Mouse (Mus musculus) stomach, embryonic 16.5 days (tissue): ENCODE data around the gene Lims1. TPM values are rescaled to one million over a fixed set of nuclear protein-coding genes. Genes with fewer than 3 reads are reported as not detected.
A peak's percentile ranks its signal among the peaks of the same experiment; 100 is the strongest.

ENCODE experiments used
- ATAC-seq: fragments of 200-750 bp; cut with Nextera tagmentation; 2 replicates; pipeline ENCODE4 v1.8.0; 2017; ENCODE audit warnings: moderate number of reproducible peaks, moderate TSS enrichment; ENCODE audit not compliant: insufficient read depth, low FRiP score
- H3K27ac ChIP-seq: fragments of 300-500 bp; sonication (generic); 2 replicates; pipeline ENCODE4 v1.5.1; 2014; ENCODE audit warnings: low read length
- H3K27me3 ChIP-seq: fragments of 300-500 bp; sonication (generic); 2 replicates; pipeline ENCODE4 v1.6.1; 2014; ENCODE audit warnings: low read length, control low read depth, mixed read lengths; ENCODE audit not compliant: control insufficient read depth, insufficient read depth
- H3K36me3 ChIP-seq: fragments of 300-500 bp; sonication (generic); 2 replicates; pipeline ENCODE4 v1.6.1; 2014; ENCODE audit warnings: low read length; ENCODE audit not compliant: control insufficient read depth, insufficient read depth
- H3K4me1 ChIP-seq: fragments of 300-500 bp; sonication (generic); 2 replicates; pipeline ENCODE4 v1.6.1; 2014; ENCODE audit warnings: low read length, control low read depth, mixed read lengths; ENCODE audit not compliant: control insufficient read depth, insufficient read depth
- H3K4me2 ChIP-seq: fragments of 300-500 bp; sonication (generic); 2 replicates; pipeline ENCODE4 v1.6.1; 2014; ENCODE audit warnings: low read depth, low read length, mixed read lengths
- H3K4me3 ChIP-seq: fragments of 300-500 bp; sonication (generic); replicated peaks from 2 replicates; pipeline ENCODE4 v1.5.1; 2014; ENCODE audit warnings: mild to moderate bottlenecking, low read length
- H3K9ac ChIP-seq: fragments of 300-500 bp; sonication (generic); 2 replicates; pipeline ENCODE4 v1.6.1; 2014; ENCODE audit warnings: low read length
- H3K9me3 ChIP-seq: fragments of 300-500 bp; sonication (generic); replicated peaks from 2 replicates; pipeline ENCODE4 v1.6.1; 2016; ENCODE audit warnings: low read length, control low read depth; ENCODE audit not compliant: control insufficient read depth
- WGBS: fragments of 180-500 bp; shearing (Covaris S2); extraction: QIAGEN DNeasy Blood & Tissue Kit; methylation state at CpG from one replicate; pipeline ENCODE4 v1.1.7; 2014; 5-methylcytosine and 5-hydroxymethylcytosine counted together
- polyA plus RNA-seq: library from polyadenylated mRNA; unstranded; fragments of >200 nt; fragmentation: Nextera tagmentation; extraction: Ambion mirVana; gene quantifications from 2 replicates; pipeline ENCODE4 v1.2.1, GENCODE M21; 2015

Gene Lims1
- polyA plus RNA-seq, 1 experiment from 2014 or later, result 136 TPM

- Histone ChIP-seq H3K36me3 (no peaks in the 10 kb centered on the region), H3K4me2 (peak overlapping the region; percentile 54), H3K4me3 (peak overlapping the region; percentile 36), H3K9ac (peak overlapping the region; percentile 49), H3K9me3 (no peaks in the 10 kb centered on the region), H3K27ac (peak overlapping the region; percentile 87), H3K4me1 (peaks cover 39% of the 10 kb centered on the region), H3K27me3 (no peaks in the 10 kb centered on the region)
- peak; percentile 89 for ATAC-seq
- 23% methylated on average over 14 of the region's 14 CpGs for WGBS
Observed at GRCm38 (mm10) chr10:58371279-58371842, 48.1 kb downstream of the Lims1 start.

- Histone ChIP-seq H3K4me1 (peaks cover 39% of the 10 kb centered on the region), H3K27me3 (no peaks in the 10 kb centered on the region), H3K27ac (peak overlapping the region; percentile 52), H3K9me3 (no peaks in the 10 kb centered on the region), H3K4me2 (peak overlapping the region; percentile 24; the same call in 1 of the 2 replicates), H3K4me3 (no peak overlapping the region), H3K9ac (no peak overlapping the region), H3K36me3 (no peaks in the 10 kb centered on the region)
- 60% methylated on average over 6 of the region's 6 CpGs for WGBS
- no peak for ATAC-seq
Observed at GRCm38 (mm10) chr10:58372430-58373030, 49.3 kb downstream of the Lims1 start.

- Histone ChIP-seq H3K4me3 (no peak overlapping the region), H3K27ac (no peak overlapping the region), H3K27me3 (no peaks in the 10 kb centered on the region), H3K9ac (no peak overlapping the region), H3K9me3 (no peaks in the 10 kb centered on the region), H3K4me1 (peaks cover 36% of the 10 kb centered on the region), H3K4me2 (no peak overlapping the region), H3K36me3 (no peaks in the 10 kb centered on the region)
- ATAC-seq, result no peak
Observed at GRCm38 (mm10) chr10:58373829-58374228, 50.6 kb downstream of the Lims1 start.

- no peak overlapping the region for H3K27ac ChIP-seq
- H3K4me2 ChIP-seq, result no peak overlapping the region
- H3K27me3 ChIP-seq, result no peaks in the 10 kb centered on the region
- ATAC-seq, result no peak
- no peak overlapping the region for H3K9ac ChIP-seq
- no peaks in the 10 kb centered on the region for H3K36me3 ChIP-seq
- H3K4me1 ChIP-seq, result peaks cover 25% of the 10 kb centered on the region
- H3K9me3 ChIP-seq, result no peaks in the 10 kb centered on the region
- 37% methylated on average over 4 of the region's 4 CpGs for WGBS
- H3K4me3 ChIP-seq, result no peak overlapping the region
Observed at GRCm38 (mm10) chr10:58377592-58378197, 54.4 kb downstream of the Lims1 start.

GRCm38 (mm10) chr10:58378380-58378779 lies 55.1 kb downstream of the Lims1 start:
- ATAC-seq, result no peak
- no peaks in the 10 kb centered on the region for H3K36me3 ChIP-seq
- no peak overlapping the region for H3K4me3 ChIP-seq
- H3K9me3 ChIP-seq, result no peaks in the 10 kb centered on the region
- WGBS, result 49% methylated on average over 1 of the region's 1 CpGs
- no peak overlapping the region for H3K9ac ChIP-seq
- no peaks in the 10 kb centered on the region for H3K27me3 ChIP-seq
- H3K4me2 ChIP-seq, result no peak overlapping the region
- no peak overlapping the region for H3K27ac ChIP-seq
- H3K4me1 ChIP-seq, result peaks cover 26% of the 10 kb centered on the region

GRCm38 (mm10) chr10:58379699-58380098 lies 56.4 kb downstream of the Lims1 start:
- Histone ChIP-seq H3K36me3 (no peaks in the 10 kb centered on the region), H3K4me3 (no peak overlapping the region), H3K27me3 (no peaks in the 10 kb centered on the region), H3K4me1 (peaks cover 27% of the 10 kb centered on the region), H3K9ac (no peak overlapping the region), H3K27ac (no peak overlapping the region), H3K9me3 (no peaks in the 10 kb centered on the region), H3K4me2 (no peak overlapping the region)
- no peak for ATAC-seq
- WGBS, result 96% methylated on average over 1 of the region's 1 CpGs

GRCm38 (mm10) chr10:58381904-58382303 lies 58.6 kb downstream of the Lims1 start:
- Histone ChIP-seq H3K27ac (peak overlapping the region; percentile 65), H3K4me3 (no peak overlapping the region), H3K36me3 (no peaks in the 10 kb centered on the region), H3K9me3 (no peaks in the 10 kb centered on the region), H3K9ac (no peak overlapping the region), H3K4me1 (peaks cover 30% of the 10 kb centered on the region), H3K27me3 (no peaks in the 10 kb centered on the region), H3K4me2 (no peak overlapping the region)
- ATAC-seq, result no peak
- WGBS, result 74% methylated on average over 1 of the region's 1 CpGs

- Histone ChIP-seq H3K27me3 (no peaks in the 10 kb centered on the region), H3K36me3 (no peaks in the 10 kb centered on the region), H3K4me2 (peak overlapping the region; percentile 4; the same call in 1 of the 2 replicates), H3K9me3 (no peaks in the 10 kb centered on the region), H3K4me1 (peaks cover 31% of the 10 kb centered on the region), H3K4me3 (no peak overlapping the region), H3K9ac (no peak overlapping the region), H3K27ac (peak overlapping the region; percentile 65)
- 24% methylated on average over 3 of the region's 3 CpGs for WGBS
- peak; percentile 56; the same call in 1 of the 2 replicates for ATAC-seq
Observed at GRCm38 (mm10) chr10:58382621-58383101, 59.4 kb downstream of the Lims1 start.

- Histone ChIP-seq H3K36me3 (no peaks in the 10 kb centered on the region), H3K4me1 (peaks cover 31% of the 10 kb centered on the region), H3K27me3 (no peaks in the 10 kb centered on the region), H3K4me3 (no peak overlapping the region), H3K9me3 (no peaks in the 10 kb centered on the region), H3K9ac (no peak overlapping the region), H3K4me2 (no peak overlapping the region), H3K27ac (peak overlapping the region; percentile 65; the same call in 1 of the 2 replicates)
- peak; percentile 72; the same call in 1 of the 2 replicates for ATAC-seq
- WGBS, result 22% methylated on average over 3 of the region's 3 CpGs
Observed at GRCm38 (mm10) chr10:58383282-58383681, 60.0 kb downstream of the Lims1 start.
